Mouse (Mus musculus) heart, postnatal 10 days (tissue): ENCODE measurements around the gene Naif1. TPM values are rescaled to one million over a fixed set of nuclear protein-coding genes. Genes with fewer than 3 reads are reported as not detected.
A peak's percentile ranks its signal among the peaks of the same experiment; 100 is the strongest.

Source experiments
- DNase-seq, 2 experiments: peaks; one replicate each; pipeline ENCODE4 v3.0.0; 2021
- intact Hi-C: fragments of 180-260 bp; cut with DNase I; formaldehyde crosslinking; loops from one replicate; pipeline ENCODE4 v1.15.1; 2025
- total RNA-seq, 2 experiments: library from RNA; stranded (reverse); gene quantifications; 2 replicates each; pipeline ENCODE4 v1.2.3; 2021

The Naif1 gene
- total RNA-seq, 2 experiments from 2014 or later: 3.2 to 4.4 TPM

DNA sequence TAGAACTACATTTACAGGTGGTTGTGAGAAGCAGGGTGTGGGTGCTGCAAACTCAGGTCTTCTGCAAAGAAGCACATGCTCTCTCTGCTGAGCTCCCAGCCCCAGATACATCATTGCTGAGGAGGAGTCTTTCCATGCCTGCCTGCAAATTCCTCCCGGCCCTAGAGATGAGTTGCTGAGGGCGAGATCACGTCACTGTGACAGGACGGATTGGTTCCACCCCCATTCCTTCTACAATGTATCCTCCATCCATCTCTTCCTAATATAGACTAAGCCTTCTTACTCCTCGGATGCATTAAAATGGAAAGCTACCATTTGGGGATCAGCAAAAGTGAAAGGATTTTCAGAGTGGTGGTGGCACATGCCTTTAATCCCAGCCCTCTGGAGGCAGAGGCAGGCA lies 24.7 kb upstream of the Naif1 start:
- DNase-seq: no peak
- intact Hi-C loops: no loop called here

- DNase-seq: no peak
- intact Hi-C loops: no loop called here
These were observed 24.1 kb upstream of the Naif1 start for GRCm38 (mm10) chr2:32426141-32426540.

- intact Hi-C loops: loop anchor here (2.0 kb wide), 1 partner anchor 23 kb away; the partner anchor contains the start of genes Naif1 and Slc25a25
- DNase-seq: no peak
These were observed 22.5 kb upstream of the Naif1 start for GRCm38 (mm10) chr2:32427720-32428119.

GRCm38 (mm10) chr2:32428262-32428722 lies 22.0 kb upstream of the Naif1 start:
- peak in 1 of 2 experiments; percentile 32 for DNase-seq

GRCm38 (mm10) chr2:32429215-32429891 lies 20.9 kb upstream of the Naif1 start:
- DNase-seq: no peak
- intact Hi-C loops: loop anchor here (2.0 kb wide), 1 partner anchor 21 kb away; the partner anchor contains the start of genes Naif1 and Slc25a25

More at GRCm38 (mm10) chr2:32428262-32428722, 22.0 kb upstream of the Naif1 start:
- intact Hi-C loops: loop anchor here (2.0 kb wide), 1 partner anchor 23 kb away; the partner anchor contains the start of genes Naif1 and Slc25a25

DNA sequence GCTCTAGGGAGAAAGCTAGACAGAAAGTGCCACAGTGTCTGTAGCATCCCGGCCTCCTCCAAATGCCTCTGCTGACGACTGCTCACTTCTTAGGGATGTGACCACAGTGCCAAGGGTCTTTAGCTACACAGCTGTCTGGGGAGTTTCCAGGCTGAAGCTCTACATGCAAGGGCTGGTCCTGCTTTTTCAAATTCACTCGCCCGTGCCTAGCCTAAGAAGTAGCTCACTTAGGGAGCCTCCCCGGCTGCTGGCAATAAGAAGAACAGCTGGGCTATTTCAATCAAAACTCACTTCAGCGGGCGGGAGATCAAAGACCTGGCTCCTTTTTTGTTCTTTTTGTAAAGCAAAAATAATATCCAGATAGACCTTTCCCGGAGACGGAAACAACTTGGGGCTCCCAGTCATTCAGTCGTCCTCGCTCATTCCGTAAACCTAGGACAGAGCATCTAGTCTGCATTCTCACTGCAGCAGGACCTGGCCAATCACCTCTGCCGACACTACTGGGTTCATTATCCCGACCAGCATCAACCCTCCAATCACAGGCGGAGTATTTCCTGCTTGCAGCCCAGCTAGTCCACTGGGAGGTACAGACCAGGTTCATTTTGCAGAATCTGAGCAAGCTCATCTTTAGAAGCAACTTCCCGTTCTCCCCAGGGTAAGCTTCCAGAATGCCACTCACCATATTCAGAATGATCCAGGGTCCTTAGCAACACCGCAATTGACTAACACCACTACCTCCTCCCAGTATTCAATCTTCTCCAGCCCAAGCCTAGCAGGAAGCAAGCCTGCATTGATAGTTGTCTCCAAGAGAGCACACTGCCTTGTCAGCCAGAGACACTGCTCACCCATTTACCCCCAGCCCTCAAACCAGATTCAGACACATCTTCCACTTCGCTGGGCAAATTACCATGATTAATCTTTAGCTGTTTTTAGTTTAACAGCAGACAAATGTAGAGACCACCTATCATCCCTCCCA lies 19.3 kb upstream of the Naif1 start:
- intact Hi-C loops: no loop called here

DNA sequence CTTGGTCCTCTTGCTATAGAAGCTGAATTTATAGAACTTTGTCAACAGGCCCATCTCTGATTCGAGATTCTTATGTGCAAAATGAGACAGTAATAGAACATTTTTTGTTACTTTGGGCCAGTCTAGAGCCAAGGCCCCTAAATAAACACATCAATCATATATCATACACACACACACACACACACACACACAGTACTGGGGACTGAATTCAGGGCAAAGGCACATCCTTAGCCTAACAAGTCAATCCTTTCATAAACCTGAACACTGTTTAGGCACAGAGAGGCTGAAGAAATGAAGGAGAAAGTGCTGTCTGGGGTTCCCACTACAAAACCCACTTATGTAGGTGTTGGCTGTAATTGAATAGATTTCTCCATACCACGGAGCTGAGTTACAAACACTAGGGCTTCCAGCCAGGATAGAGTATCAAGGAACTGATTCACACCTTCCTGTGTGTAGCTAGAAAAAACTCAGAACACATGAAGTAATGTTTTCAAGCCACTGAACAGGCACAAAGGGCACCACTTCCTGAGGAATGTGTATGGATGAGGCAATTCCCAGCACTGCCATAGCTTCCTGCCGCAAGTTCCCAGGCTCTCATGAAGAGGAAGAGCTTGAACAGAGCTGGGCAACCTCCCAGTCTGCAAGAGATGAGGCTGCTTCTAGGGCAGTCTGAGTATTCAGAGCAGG lies 13.4 kb upstream of the Naif1 start:
- peak in 1 of 2 experiments; percentile 49 for DNase-seq
- intact Hi-C loops: no loop called here

More for the DNA sequence above, 19.3 kb upstream of the Naif1 start:
- DNase-seq: peak; percentile 85 to 87

DNA sequence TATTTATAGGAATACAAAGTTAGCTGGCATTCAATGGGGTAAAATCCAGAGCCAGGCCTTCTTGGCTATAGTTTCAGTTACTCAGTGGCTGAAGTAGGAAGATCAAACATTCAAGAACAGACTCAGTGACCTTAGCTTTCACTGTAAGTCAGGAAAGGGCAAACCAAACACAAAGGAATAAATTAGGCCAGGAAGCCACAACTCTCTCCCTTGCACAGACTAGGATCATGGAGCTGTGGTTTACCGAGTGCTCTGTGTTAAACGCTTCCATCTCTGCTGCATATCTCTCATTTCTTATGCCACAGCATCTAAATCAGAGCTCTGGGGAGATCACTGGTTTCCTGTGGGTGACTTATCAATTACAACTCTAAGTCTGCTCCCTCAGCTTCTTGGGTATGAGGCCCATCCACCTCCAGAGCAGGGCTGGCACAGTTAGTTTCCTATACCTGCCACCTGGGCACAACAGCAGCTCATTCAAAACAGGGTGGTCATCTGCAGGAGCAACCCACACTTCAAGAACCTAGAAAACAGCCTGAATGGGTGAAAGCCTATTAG lies 12.6 kb upstream of the Naif1 start:
- DNase-seq: no peak
- intact Hi-C loops: no loop called here

DNA sequence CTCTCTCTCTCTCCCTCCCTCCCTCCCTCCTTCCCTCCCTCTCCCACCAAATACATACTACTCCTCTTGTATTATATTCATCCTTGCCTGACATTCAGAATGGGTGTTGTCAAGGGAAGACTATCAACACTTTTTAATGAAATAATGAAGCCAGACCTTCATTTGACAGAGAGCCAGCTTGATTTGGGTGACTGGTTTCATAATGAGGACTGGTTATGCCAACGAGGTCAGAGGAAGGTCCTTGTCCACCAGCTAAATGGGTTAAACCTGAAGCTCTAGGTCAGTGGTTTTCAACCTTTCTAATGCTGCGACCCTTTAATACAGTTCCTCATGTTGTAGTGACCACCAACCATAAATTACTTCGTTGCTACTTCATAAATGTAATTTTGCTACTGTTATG lies 11.5 kb upstream of the Naif1 start:
- intact Hi-C loops: no loop called here
- no peak for DNase-seq

DNA sequence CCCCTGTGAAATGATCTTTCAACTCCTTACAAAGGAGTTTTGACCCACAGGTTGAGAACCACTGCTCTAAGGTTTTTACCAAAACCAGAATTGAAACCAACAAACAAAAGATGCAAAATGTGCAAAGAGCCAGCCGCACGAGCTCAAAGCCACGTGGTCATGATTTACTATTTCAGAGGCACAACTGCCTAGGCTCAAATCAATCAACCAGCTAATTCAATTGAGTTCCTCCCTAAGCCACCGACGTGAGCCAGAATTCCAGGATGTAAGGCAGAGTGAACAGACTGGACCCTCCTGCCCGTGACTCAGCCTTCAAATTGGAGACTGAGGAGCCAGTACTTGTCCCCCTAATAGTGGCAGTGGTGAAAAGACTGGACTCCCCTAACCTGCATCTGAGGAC lies 11.1 kb upstream of the Naif1 start:
- intact Hi-C loops: no loop called here
- no peak for DNase-seq

DNA sequence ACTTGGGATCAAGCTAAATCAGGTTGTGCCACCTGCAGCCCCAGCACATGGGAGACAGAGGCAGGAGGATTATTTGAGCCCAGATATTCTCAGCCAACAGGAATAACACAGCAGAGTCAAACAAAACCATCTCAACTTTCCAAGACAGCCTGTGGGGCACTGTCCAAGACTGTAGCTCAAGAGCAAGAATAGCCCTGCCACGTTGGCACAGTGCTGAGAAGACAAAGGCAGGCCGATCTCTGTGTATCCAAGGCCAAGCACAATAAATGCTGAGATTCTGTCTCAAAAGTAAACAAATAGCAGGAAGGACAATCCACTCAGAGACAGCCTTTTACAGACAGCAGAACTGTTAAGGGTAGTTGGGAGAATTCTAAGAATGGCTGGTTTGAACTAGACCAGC lies 10.1 kb upstream of the Naif1 start:
- intact Hi-C loops: no loop called here
- DNase-seq: no peak

GRCm38 (mm10) chr2:32440632-32441031 lies 9.6 kb upstream of the Naif1 start:
- intact Hi-C loops: no loop called here
- no peak for DNase-seq

DNA sequence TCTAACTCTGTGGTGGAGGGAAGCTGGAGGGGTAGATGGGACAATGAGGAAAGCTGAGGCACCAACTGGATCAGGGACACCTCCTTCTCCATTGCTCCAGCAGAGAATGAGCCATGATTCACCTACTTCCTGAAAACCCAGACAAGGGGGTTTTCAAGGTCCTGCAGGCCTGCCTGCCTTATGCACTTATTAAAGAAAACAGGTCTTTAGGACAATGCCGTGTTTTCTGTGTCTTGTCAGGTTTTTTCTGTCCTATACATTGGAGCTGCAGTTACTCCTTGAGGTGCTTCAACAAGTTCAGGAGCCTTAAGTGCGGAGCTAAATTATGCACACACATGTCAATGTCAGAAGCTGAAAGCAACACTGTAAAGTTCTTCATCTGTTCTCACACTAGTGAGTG lies 8.7 kb upstream of the Naif1 start:
- intact Hi-C loops: no loop called here
- DNase-seq: no peak

DNA sequence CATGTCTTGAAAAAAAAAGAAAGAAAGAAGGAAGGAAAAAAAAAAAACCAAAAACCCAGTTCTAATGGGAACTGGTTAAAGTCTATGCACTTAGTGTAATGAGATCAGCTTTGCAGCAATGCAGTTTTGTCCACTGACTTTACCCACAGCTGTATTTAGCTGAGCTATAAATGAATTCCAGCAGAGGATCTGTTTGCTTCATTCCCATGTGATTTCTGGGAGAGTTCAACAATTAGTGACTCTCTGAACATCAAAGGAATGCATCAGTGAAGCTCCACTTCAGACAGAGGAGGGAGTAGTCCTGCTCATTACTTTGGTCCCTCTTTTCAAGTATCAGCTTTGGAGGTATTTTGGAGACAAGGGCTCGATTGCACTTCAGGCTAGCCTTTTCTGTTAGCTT lies 4.7 kb upstream of the Naif1 start:
- intact Hi-C loops: no loop called here
- no peak for DNase-seq

- peak; percentile 66 to 67 for DNase-seq
- intact Hi-C loops: no loop called here
These were observed 2.9 kb upstream of the Naif1 start for GRCm38 (mm10) chr2:32447264-32447936.

GRCm38 (mm10) chr2:32448480-32448879 lies 1.8 kb upstream of the Naif1 start:
- intact Hi-C loops: no loop called here
- DNase-seq: no peak

GRCm38 (mm10) chr2:32450881-32451844 lies 906 bp downstream of the Naif1 start, which contains the start of gene Slc25a25:
Slc25a25 (minus strand) TSS chr2:32451445.
- intact Hi-C loops: loop anchor here (2.0 kb wide), 1 partner anchor 22 kb away; no protein-coding TSS in a partner anchor
- DNase-seq: peak; percentile 98

- intact Hi-C loops: loop anchor here (2.0 kb wide), 1 partner anchor 23 kb away; no protein-coding TSS in a partner anchor
These were observed 1.7 kb downstream of the Naif1 start for GRCm38 (mm10) chr2:32451870-32452372.

More at GRCm38 (mm10) chr2:32451870-32452372, 1.7 kb downstream of the Naif1 start:
- peak; percentile 99 for DNase-seq
